Mouse (Mus musculus): Measurements from ENCODE around the gene Gabrb2. TPM values are rescaled to one million over a fixed set of nuclear protein-coding genes. Genes with fewer than 3 reads are reported as not detected.

The Gabrb2 gene
- polyA plus RNA-seq, 1 experiment from 2014 or later, result 1.1 TPM

GRCm38 (mm10) chr11:42575146-42575873 is 155.8 kb downstream of the Gabrb2 start:
- WGBS, result 69% methylated on average over 3 of the region's 3 CpGs
- Histone ChIP-seq H3K9ac (ENCODE audit: low read length) (no peak overlapping the region), H3K4me3 (ENCODE audit: low read length) (no peak overlapping the region), H3K4me1 (replicated peaks; ENCODE audit: control insufficient read depth, insufficient read depth, low read length) (no peaks in the 10 kb centered on the region), H3K9me3 (ENCODE audit: control insufficient read depth, low read length) (no peaks in the 10 kb centered on the region), H3K4me2 (ENCODE audit: low read depth, low read length) (no peak overlapping the region), H3K27ac (ENCODE audit: low read length) (no peak overlapping the region), H3K36me3 (ENCODE audit: control insufficient read depth, insufficient read depth, low read length) (no peaks in the 10 kb centered on the region), H3K27me3 (ENCODE audit: control insufficient read depth, insufficient read depth, low read depth, low read length) (no peaks in the 10 kb centered on the region)
- ATAC-seq (ENCODE audit: low read depth), result no peak

- ATAC-seq (ENCODE audit: low read depth), result no peak
- Histone ChIP-seq H3K9ac (ENCODE audit: low read length) (no peak overlapping the region), H3K4me2 (ENCODE audit: low read depth, low read length) (no peak overlapping the region), H3K4me3 (ENCODE audit: low read length) (no peak overlapping the region), H3K4me1 (replicated peaks; ENCODE audit: control insufficient read depth, insufficient read depth, low read length) (no peaks in the 10 kb centered on the region), H3K27me3 (ENCODE audit: control insufficient read depth, insufficient read depth, low read depth, low read length) (no peaks in the 10 kb centered on the region), H3K9me3 (ENCODE audit: control insufficient read depth, low read length) (no peaks in the 10 kb centered on the region), H3K36me3 (ENCODE audit: control insufficient read depth, insufficient read depth, low read length) (no peaks in the 10 kb centered on the region), H3K27ac (ENCODE audit: low read length) (no peak overlapping the region)
- WGBS, result 57% methylated on average over 6 of the region's 6 CpGs
Measured at GRCm38 (mm10) chr11:42579804-42580203, 160.2 kb downstream of the Gabrb2 start.

- WGBS, result 75% methylated on average over 4 of the region's 4 CpGs
- H3K9ac ChIP-seq (ENCODE audit: low read length), result no peak overlapping the region
- ATAC-seq (ENCODE audit: low read depth), result no peak
- no peak overlapping the region for H3K4me2 ChIP-seq (ENCODE audit: low read depth, low read length)
- no peaks in the 10 kb centered on the region for H3K9me3 ChIP-seq (ENCODE audit: control insufficient read depth, low read length)
- H3K4me1 ChIP-seq (replicated peaks; ENCODE audit: control insufficient read depth, insufficient read depth, low read length), result no peaks in the 10 kb centered on the region
- H3K27me3 ChIP-seq (ENCODE audit: control insufficient read depth, insufficient read depth, low read depth, low read length), result no peaks in the 10 kb centered on the region
- no peaks in the 10 kb centered on the region for H3K36me3 ChIP-seq (ENCODE audit: control insufficient read depth, insufficient read depth, low read length)
- no peak overlapping the region for H3K4me3 ChIP-seq (ENCODE audit: low read length)
- H3K27ac ChIP-seq (ENCODE audit: low read length), result no peak overlapping the region
Measured at GRCm38 (mm10) chr11:42581123-42581522, 161.6 kb downstream of the Gabrb2 start.

GRCm38 (mm10) chr11:42581753-42582152 is 162.2 kb downstream of the Gabrb2 start:
- Histone ChIP-seq H3K4me2 (ENCODE audit: low read depth, low read length) (no peak overlapping the region), H3K4me1 (replicated peaks; ENCODE audit: control insufficient read depth, insufficient read depth, low read length) (no peaks in the 10 kb centered on the region), H3K27me3 (ENCODE audit: control insufficient read depth, insufficient read depth, low read depth, low read length) (no peaks in the 10 kb centered on the region), H3K36me3 (ENCODE audit: control insufficient read depth, insufficient read depth, low read length) (no peaks in the 10 kb centered on the region), H3K4me3 (ENCODE audit: low read length) (no peak overlapping the region), H3K9me3 (ENCODE audit: control insufficient read depth, low read length) (no peaks in the 10 kb centered on the region), H3K27ac (ENCODE audit: low read length) (no peak overlapping the region), H3K9ac (ENCODE audit: low read length) (no peak overlapping the region)
- no peak for ATAC-seq (ENCODE audit: low read depth)

DNA sequence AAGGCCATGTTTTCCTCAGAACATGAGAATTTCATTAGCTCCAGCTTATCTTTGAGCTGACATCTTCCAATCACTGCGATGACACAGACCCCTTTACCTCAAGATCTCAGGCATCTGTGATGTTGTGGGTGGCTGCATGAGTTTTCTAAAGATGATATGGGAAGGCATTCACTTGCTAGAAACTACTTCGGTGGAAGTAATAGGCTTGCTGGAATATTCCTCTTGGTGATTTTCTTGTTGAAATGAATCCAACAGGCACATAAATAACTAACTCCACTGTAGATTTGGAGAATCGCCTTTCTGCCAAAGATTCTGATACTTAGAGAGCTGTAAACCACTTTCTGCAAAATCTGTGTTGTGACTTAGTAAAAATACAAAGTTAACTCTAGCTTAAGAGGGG is 172.9 kb downstream of the Gabrb2 start:
- 63% methylated on average over 3 of the region's 3 CpGs for WGBS
- ATAC-seq (ENCODE audit: low read depth), result no peak
- Histone ChIP-seq H3K9me3 (ENCODE audit: control insufficient read depth, low read length) (no peaks in the 10 kb centered on the region), H3K27ac (ENCODE audit: low read length) (no peak overlapping the region), H3K27me3 (ENCODE audit: control insufficient read depth, insufficient read depth, low read depth, low read length) (no peaks in the 10 kb centered on the region), H3K9ac (ENCODE audit: low read length) (no peak overlapping the region), H3K4me2 (ENCODE audit: low read depth, low read length) (no peak overlapping the region), H3K4me1 (replicated peaks; ENCODE audit: control insufficient read depth, insufficient read depth, low read length) (no peaks in the 10 kb centered on the region), H3K4me3 (ENCODE audit: low read length) (no peak overlapping the region), H3K36me3 (ENCODE audit: control insufficient read depth, insufficient read depth, low read length) (no peaks in the 10 kb centered on the region)

GRCm38 (mm10) chr11:42606225-42606624 is 186.7 kb downstream of the Gabrb2 start:
- WGBS, result 29% methylated on average over 1 of the region's 1 CpGs
- H3K4me1 ChIP-seq (replicated peaks; ENCODE audit: control insufficient read depth, insufficient read depth, low read length), result no peaks in the 10 kb centered on the region
- no peak overlapping the region for H3K4me3 ChIP-seq (ENCODE audit: low read length)
- no peaks in the 10 kb centered on the region for H3K27me3 ChIP-seq (ENCODE audit: control insufficient read depth, insufficient read depth, low read depth, low read length)
- no peaks in the 10 kb centered on the region for H3K9me3 ChIP-seq (ENCODE audit: control insufficient read depth, low read length)
- no peaks in the 10 kb centered on the region for H3K36me3 ChIP-seq (ENCODE audit: control insufficient read depth, insufficient read depth, low read length)
- H3K4me2 ChIP-seq (ENCODE audit: low read depth, low read length), result no peak overlapping the region
- H3K27ac ChIP-seq (ENCODE audit: low read length), result no peak overlapping the region
- ATAC-seq (ENCODE audit: low read depth), result peak; percentile 38; the same call in 1 of the 2 replicates
- no peak overlapping the region for H3K9ac ChIP-seq (ENCODE audit: low read length)

DNA sequence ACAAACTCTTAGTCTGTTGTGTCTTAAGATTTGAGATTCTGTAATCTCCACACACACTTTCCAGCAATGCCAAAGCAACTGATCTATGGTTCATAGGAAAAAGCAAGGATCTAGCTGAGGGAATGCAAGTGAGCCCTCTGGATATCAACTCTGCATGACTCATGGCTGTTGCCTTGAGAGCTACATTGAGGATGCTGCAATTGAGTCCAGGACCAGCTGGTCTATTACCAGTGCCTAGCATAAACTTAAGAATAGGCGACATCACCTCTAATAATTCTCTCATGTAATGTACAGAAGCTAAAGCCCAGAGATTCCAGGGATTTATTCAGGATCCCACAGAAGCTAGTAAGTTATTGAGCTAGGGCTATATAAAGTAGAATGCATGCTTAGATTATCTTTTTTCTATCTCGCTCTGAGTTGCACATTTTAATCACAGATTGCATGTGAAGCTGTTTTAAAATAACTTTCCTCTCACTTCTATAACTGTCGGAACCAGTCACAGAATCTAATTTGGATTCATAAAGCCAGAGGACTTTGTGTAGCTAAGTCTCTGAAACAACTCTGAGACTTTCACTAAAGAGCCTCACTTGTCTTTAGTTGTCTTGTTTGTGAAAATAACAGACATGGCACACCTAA is 189.7 kb downstream of the Gabrb2 start:
- Histone ChIP-seq H3K9ac (ENCODE audit: low read length) (no peak overlapping the region), H3K9me3 (ENCODE audit: control insufficient read depth, low read length) (no peaks in the 10 kb centered on the region), H3K4me2 (ENCODE audit: low read depth, low read length) (no peak overlapping the region), H3K4me1 (replicated peaks; ENCODE audit: control insufficient read depth, insufficient read depth, low read length) (no peaks in the 10 kb centered on the region), H3K27me3 (ENCODE audit: control insufficient read depth, insufficient read depth, low read depth, low read length) (no peaks in the 10 kb centered on the region), H3K27ac (ENCODE audit: low read length) (no peak overlapping the region), H3K36me3 (ENCODE audit: control insufficient read depth, insufficient read depth, low read length) (no peaks in the 10 kb centered on the region), H3K4me3 (ENCODE audit: low read length) (no peak overlapping the region)
- 82% methylated on average over 3 of the region's 3 CpGs for WGBS
- ATAC-seq (ENCODE audit: low read depth), result no peak

- no peak overlapping the region for H3K27ac ChIP-seq (ENCODE audit: low read length)
- WGBS, result 56% methylated on average over 2 of the region's 2 CpGs
- H3K36me3 ChIP-seq (ENCODE audit: control insufficient read depth, insufficient read depth, low read length), result no peaks in the 10 kb centered on the region
- no peaks in the 10 kb centered on the region for H3K9me3 ChIP-seq (ENCODE audit: control insufficient read depth, low read length)
- H3K27me3 ChIP-seq (ENCODE audit: control insufficient read depth, insufficient read depth, low read depth, low read length), result no peaks in the 10 kb centered on the region
- H3K9ac ChIP-seq (ENCODE audit: low read length), result no peak overlapping the region
- H3K4me3 ChIP-seq (ENCODE audit: low read length), result no peak overlapping the region
- ATAC-seq (ENCODE audit: low read depth), result no peak
- no peaks in the 10 kb centered on the region for H3K4me1 ChIP-seq (replicated peaks; ENCODE audit: control insufficient read depth, insufficient read depth, low read length)
- no peak overlapping the region for H3K4me2 ChIP-seq (ENCODE audit: low read depth, low read length)
Measured at GRCm38 (mm10) chr11:42618195-42618594, 198.6 kb downstream of the Gabrb2 start.

GRCm38 (mm10) chr11:42621109-42621508 is 201.6 kb downstream of the Gabrb2 start:
- Histone ChIP-seq H3K27me3 (ENCODE audit: control insufficient read depth, insufficient read depth, low read depth, low read length) (no peaks in the 10 kb centered on the region), H3K4me1 (replicated peaks; ENCODE audit: control insufficient read depth, insufficient read depth, low read length) (no peaks in the 10 kb centered on the region)

More at GRCm38 (mm10) chr11:42621109-42621508, 201.6 kb downstream of the Gabrb2 start:
- no peak overlapping the region for H3K27ac ChIP-seq (ENCODE audit: low read length)
- H3K9ac ChIP-seq (ENCODE audit: low read length), result no peak overlapping the region
- H3K4me2 ChIP-seq (ENCODE audit: low read depth, low read length), result no peak overlapping the region
- H3K36me3 ChIP-seq (ENCODE audit: control insufficient read depth, insufficient read depth, low read length), result no peaks in the 10 kb centered on the region
- ATAC-seq (ENCODE audit: low read depth), result no peak
- WGBS, result 79% methylated on average over 4 of the region's 4 CpGs
- no peak overlapping the region for H3K4me3 ChIP-seq (ENCODE audit: low read length)
- no peaks in the 10 kb centered on the region for H3K9me3 ChIP-seq (ENCODE audit: control insufficient read depth, low read length)

All from lung, embryonic 16.5 days (tissue).